Mouse (Mus musculus) heart, postnatal 0 days (tissue): ENCODE measurements around the gene Il10rb. TPM values are rescaled to one million over a fixed set of nuclear protein-coding genes. Genes with fewer than 3 reads are reported as not detected.

Source experiments
- ATAC-seq: fragments of 200-750 bp; cut with Nextera tagmentation; 2 replicates; pipeline ENCODE4 v1.8.0; 2017; ENCODE audit warnings: low read depth, moderate number of reproducible peaks, moderate library complexity; ENCODE audit not compliant: insufficient read depth
- DNase-seq: peaks from one replicate; pipeline ENCODE4 v3.0.0-alpha.2; 2016; ENCODE audit warnings: low spot score
- H3K27ac ChIP-seq: fragments of 300-500 bp; sonication (generic); 2 replicates; pipeline ENCODE4 v1.5.1; 2014; ENCODE audit warnings: low read depth, mild to moderate bottlenecking
- H3K27me3 ChIP-seq: fragments of 300-500 bp; sonication (generic); 2 replicates; pipeline ENCODE4 v1.6.1; 2014; ENCODE audit warnings: low read length, mixed read lengths; ENCODE audit not compliant: control insufficient read depth, insufficient read depth
- H3K36me3 ChIP-seq: fragments of 300-500 bp; sonication (generic); replicated peaks from 2 replicates; pipeline ENCODE4 v1.6.1; 2014; ENCODE audit warnings: low read length, mixed read lengths; ENCODE audit not compliant: control insufficient read depth, insufficient read depth
- H3K4me1 ChIP-seq: fragments of 300-500 bp; sonication (generic); 2 replicates; pipeline ENCODE4 v1.6.1; 2014; ENCODE audit warnings: antibody characterized with exemption; ENCODE audit not compliant: control insufficient read depth, insufficient read depth
- H3K4me2 ChIP-seq: fragments of 300-500 bp; sonication (generic); 2 replicates; pipeline ENCODE4 v1.6.1; 2014; ENCODE audit warnings: low read depth, mild to moderate bottlenecking, low read length, moderate library complexity
- H3K4me3 ChIP-seq: fragments of 300-500 bp; sonication (generic); 2 replicates; pipeline ENCODE4 v1.5.1; 2014; ENCODE audit warnings: low read depth, low read length
- H3K9ac ChIP-seq: fragments of 300-500 bp; sonication (generic); replicated peaks from 2 replicates; pipeline ENCODE4 v1.6.1; 2014; ENCODE audit warnings: low read depth, low read length, mixed read lengths
- H3K9me3 ChIP-seq: fragments of 300-500 bp; sonication (generic); replicated peaks from 2 replicates; pipeline ENCODE4 v1.6.1; 2016; ENCODE audit warnings: low read length; ENCODE audit not compliant: control insufficient read depth
- CTCF ChIP-seq: IDR thresholded peaks from 2 replicates; pipeline ENCODE4 v1.5.1; 2016; ENCODE audit warnings: antibody characterized with exemption, control low read depth, low read depth
- EP300 ChIP-seq: IDR thresholded peaks from 2 replicates; pipeline ENCODE4 v1.6.1; 2016; ENCODE audit warnings: antibody characterized with exemption, low read depth
- WGBS: fragments of 180-500 bp; shearing (Covaris S2); extraction: QIAGEN DNeasy Blood & Tissue Kit; methylation state at CpG from one replicate; pipeline ENCODE4 v1.1.7; 2014; 5-methylcytosine and 5-hydroxymethylcytosine counted together
- polyA plus RNA-seq: library from polyadenylated mRNA; unstranded; fragments of >200 nt; fragmentation: Nextera tagmentation; extraction: Ambion mirVana; gene quantifications from 2 replicates; pipeline ENCODE4 v1.2.1, GENCODE M21; 2015
- total RNA-seq: library from RNA; depleted of rRNA; stranded (reverse); fragments of >200 nt; gene quantifications from 2 replicates; pipeline ENCODE4 v1.2.3, GENCODE M21; 2014; ENCODE audit warnings: low replicate concordance

The Il10rb gene
- total and polyA plus RNA-seq, 2 experiments from 2014 or later = 63.3 to 89.0 TPM

GRCm38 (mm10) chr16:91446778-91447511 lies 41.0 kb downstream of the Il10rb start:
- H3K4me2 ChIP-seq = no peak overlapping the region
- peaks cover 14% of the 10 kb centered on the region; the same call in 1 of the 2 replicates for H3K4me1 ChIP-seq
- no peaks in the 10 kb centered on the region for H3K9me3 ChIP-seq
- H3K36me3 ChIP-seq = no peaks in the 10 kb centered on the region
- H3K27ac ChIP-seq = peak overlapping the region; percentile 58
- H3K9ac ChIP-seq = no peak overlapping the region
- no peaks in the 10 kb centered on the region for H3K27me3 ChIP-seq
- DNase-seq (no peak), ATAC-seq (peak; percentile 62)
- TF ChIP-seq EP300 (no peak), CTCF (no peak)
- no peak overlapping the region for H3K4me3 ChIP-seq
- 68% methylated on average over 8 of the region's 8 CpGs for WGBS

GRCm38 (mm10) chr16:91447512-91447900 lies 41.5 kb downstream of the Il10rb start:
- Histone ChIP-seq H3K9ac (no peak overlapping the region), H3K4me3 (no peak overlapping the region), H3K9me3 (no peaks in the 10 kb centered on the region), H3K4me1 (peaks cover 20% of the 10 kb centered on the region; the same call in 1 of the 2 replicates), H3K36me3 (no peaks in the 10 kb centered on the region), H3K4me2 (no peak overlapping the region), H3K27me3 (no peaks in the 10 kb centered on the region), H3K27ac (peak overlapping the region; percentile 58)
- no peak for DNase-seq
- 36% methylated on average over 6 of the region's 6 CpGs for WGBS
- ATAC-seq = peak; percentile 58
- TF ChIP-seq CTCF = no peak
- TF ChIP-seq EP300 = no peak

- Histone ChIP-seq H3K27me3 (no peaks in the 10 kb centered on the region), H3K4me3 (no peak overlapping the region), H3K4me1 (peaks cover 26% of the 10 kb centered on the region; the same call in 1 of the 2 replicates), H3K9ac (no peak overlapping the region), H3K36me3 (no peaks in the 10 kb centered on the region), H3K4me2 (no peak overlapping the region), H3K9me3 (no peaks in the 10 kb centered on the region), H3K27ac (peak overlapping the region; percentile 58; the same call in 1 of the 2 replicates)
- DNase-seq = no peak
- 94% methylated on average over 5 of the region's 5 CpGs for WGBS
- TF ChIP-seq EP300 (no peak), CTCF (no peak)
- ATAC-seq = no peak
Measured at GRCm38 (mm10) chr16:91448088-91448487, 42.1 kb downstream of the Il10rb start.

GRCm38 (mm10) chr16:91448895-91449294 lies 42.9 kb downstream of the Il10rb start:
- Histone ChIP-seq H3K4me1 (peaks cover 28% of the 10 kb centered on the region; the same call in 1 of the 2 replicates), H3K27ac (no peak overlapping the region), H3K27me3 (no peaks in the 10 kb centered on the region), H3K4me3 (no peak overlapping the region), H3K9ac (no peak overlapping the region), H3K4me2 (no peak overlapping the region), H3K9me3 (no peaks in the 10 kb centered on the region), H3K36me3 (no peaks in the 10 kb centered on the region)
- TF ChIP-seq CTCF (no peak), EP300 (no peak)
- ATAC-seq (no peak), DNase-seq (no peak)
- 76% methylated on average over 7 of the region's 7 CpGs for WGBS

- Histone ChIP-seq H3K9me3 (no peaks in the 10 kb centered on the region), H3K4me3 (no peak overlapping the region), H3K27ac (no peak overlapping the region), H3K9ac (no peak overlapping the region), H3K4me1 (peaks cover 28% of the 10 kb centered on the region; the same call in 1 of the 2 replicates), H3K4me2 (no peak overlapping the region), H3K27me3 (no peaks in the 10 kb centered on the region), H3K36me3 (no peaks in the 10 kb centered on the region)
- TF ChIP-seq CTCF (no peak), EP300 (no peak)
- ATAC-seq (no peak), DNase-seq (no peak)
- WGBS = 81% methylated on average over 12 of the region's 12 CpGs
Measured at GRCm38 (mm10) chr16:91450137-91451064, 44.4 kb downstream of the Il10rb start.
